Mouse (Mus musculus) T-helper 17 cell (primary cell): Measurements from ENCODE around the gene Dclk2.

Experiments used
- in situ Hi-C, 2 experiments: fragments of 300-600 bp; cut with MboI, MseI; formaldehyde crosslinking; loops; 1 replicate in 1 of 2; 2 replicates in 1 of 2; pipeline ENCODE4 v1.15.1; 2025; ENCODE audit warnings: high pct_unique_total_duplicates in 2 of 2

Gene Dclk2

DNA sequence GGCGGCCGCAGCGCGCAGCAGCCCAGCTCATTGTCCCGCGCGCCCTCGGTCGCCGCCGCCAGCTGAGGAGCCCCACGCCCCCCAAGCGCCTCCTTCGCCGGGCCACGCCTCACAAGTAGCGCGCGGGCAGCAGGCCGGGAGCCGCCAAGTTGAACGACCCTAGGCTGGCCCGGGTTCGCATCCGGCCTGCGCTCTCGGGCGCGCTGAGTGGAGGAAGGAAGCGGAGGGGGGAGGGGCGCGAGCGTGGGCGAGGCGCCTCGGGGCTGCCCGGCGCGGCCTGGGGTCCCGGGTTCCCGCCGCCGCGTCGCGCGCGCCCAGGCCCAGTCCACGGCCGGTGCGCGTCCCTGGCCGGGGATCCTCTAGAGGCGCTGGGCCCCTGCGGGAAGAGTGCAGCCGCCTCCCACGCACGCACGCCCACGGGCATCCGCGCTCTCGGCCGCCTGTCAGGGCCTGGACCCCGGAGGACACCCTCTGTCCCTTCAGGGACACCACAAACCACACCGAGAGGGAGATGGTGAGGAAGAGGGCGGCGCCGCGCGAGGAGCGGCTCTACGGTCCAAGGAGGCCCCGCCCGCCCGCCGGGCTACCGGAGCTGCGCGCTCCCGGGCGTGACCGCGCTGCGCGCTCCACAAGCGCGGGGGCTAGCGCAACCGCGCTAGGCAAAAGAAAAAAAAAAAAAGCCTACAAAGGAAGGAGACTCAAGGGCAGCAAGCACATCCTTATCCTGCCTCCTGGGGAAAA is at the start of gene Dclk2:
Gene Dclk2, minus strand, starts transcription at position 510 of the 741 bp plus-strand sequence.
- in situ Hi-C loops: no loop called here

DNA sequence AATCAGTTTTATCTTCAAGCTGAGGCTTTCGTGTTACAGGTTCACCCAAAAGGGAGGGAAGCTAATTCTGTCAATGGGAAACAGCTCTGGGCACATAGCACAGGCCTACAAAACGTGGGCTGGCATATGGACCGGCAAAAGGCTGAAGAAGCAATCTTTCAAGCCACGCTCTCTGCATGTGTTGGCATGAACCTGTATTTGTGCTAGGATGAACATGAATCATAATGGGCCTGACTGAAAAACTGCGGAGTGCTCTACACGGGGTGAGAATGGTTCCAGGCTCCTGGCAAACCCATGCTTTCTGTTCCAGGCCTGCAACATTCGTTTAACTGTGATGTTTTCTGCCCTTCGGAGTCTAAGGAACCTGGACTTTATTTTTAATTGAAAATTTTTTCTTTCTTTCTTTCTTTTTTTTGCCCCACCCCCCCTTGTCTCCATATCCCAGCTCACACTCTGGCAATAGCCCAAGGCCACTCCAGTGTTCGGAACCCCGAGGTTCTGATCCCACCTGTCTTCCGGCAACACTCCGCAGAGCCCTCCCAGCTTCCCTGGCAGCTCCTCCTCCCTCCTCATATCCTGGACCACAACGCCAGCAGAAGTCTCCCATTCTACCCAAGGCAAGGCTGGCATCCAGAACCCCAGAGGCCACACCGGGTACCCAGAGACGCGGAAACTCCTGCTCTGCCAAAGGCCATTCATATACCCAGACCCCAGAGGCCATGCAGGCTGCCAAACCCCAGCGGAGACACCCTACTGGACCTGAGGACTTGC is 42.2 kb upstream of the Dclk2 start:
- in situ Hi-C loops: no loop called here

- in situ Hi-C loops: no loop called here
These were observed 40.7 kb upstream of the Dclk2 start for GRCm38 (mm10) chr3:86961395-86961669.

DNA sequence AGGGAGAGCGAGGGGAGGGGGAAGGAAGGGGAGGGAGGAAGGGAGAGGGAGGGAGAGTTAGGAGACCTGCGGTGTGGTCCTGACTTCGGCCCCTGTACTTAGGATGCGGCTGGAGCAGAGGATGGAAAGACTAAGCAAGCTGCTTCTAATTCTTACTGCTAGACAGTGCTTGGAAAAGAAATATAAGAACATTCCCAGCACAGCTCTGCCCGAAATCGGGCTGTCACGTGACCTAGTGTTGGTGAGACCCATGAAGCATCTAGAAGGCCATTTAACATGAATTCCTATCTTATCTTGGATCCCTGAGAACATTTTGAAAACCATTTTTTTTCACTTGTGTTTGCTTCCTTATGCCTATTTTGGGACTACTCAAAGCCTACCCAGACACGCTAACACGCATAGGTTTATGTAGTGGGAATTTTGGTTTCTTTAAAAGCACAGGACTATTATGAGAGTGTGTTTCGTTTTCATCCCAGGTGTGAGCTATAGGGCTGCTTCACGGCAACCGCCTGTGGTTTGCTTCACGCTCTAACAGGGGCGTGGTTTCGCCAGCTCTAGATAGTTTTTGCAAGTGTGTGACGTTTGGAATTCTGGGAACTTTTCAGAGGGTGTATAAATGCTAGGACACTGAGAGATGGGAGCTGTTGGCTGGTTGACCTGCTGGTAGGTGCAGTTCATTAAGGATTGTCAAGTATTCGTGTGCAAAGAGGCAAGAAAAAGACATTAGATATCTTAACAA is 40.2 kb upstream of the Dclk2 start:
- in situ Hi-C loops: no loop called here

DNA sequence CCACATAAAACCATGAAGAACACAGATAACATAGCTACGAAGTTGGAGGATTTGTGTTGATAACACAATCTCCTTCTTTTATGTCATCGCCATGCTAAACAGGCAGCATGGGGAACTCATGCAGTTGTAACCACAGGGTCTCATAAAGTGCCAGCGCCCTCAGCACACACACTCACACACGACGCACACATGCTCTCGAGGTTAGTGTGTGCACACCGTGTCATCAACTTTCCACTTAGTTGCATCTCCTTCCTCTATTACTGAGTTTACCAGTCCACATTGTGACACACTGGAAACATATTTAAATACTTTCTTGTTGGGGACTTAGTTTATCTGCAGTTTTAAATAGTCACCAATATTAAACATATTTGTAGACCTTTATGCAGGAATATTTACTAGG is 38.4 kb upstream of the Dclk2 start:
- in situ Hi-C loops: no loop called here

DNA sequence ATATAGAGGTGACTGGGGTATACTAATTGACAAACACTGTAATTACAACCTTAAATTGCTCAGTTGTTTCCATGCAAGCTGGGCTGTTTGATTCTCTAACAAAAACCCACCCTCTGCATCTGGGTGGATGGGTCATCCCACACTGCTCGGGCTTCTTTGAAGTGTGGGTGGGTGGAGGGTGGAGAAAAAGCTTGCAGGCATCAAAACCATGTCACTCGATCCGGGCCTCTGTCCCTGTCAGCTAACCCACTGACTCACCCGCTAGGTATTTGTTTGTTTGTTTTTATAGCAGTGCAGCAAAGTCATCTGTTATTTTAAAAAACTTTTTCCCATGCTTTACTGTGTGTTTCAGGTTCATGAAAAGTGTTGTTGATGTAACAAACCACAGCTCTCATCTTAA is 34.7 kb upstream of the Dclk2 start:
- in situ Hi-C loops: no loop called here

GRCm38 (mm10) chr3:86954521-86954920 is 33.9 kb upstream of the Dclk2 start:
- in situ Hi-C loops: no loop called here

- in situ Hi-C loops: no loop called here
These were observed 33.2 kb upstream of the Dclk2 start for GRCm38 (mm10) chr3:86953819-86954218.

DNA sequence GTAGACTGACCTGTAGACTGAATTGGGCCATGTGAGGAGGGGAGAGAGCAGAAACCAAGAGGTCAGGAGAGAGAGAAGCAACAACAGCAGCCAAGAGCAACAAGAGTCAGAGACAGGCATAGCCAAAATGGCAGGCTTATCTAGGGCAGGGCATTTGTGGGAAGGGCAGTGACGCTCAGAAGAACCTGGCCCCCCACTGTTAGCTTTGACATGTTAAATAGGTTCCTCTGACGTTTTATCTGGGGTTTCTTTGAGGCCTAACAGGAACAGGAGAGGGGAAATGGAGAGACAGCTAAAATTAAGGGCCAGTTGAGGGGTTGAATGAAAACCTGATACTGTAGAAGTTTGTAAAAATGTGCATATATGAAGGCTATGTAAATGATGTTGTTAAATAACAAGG is 30.0 kb upstream of the Dclk2 start:
- in situ Hi-C loops: no loop called here

GRCm38 (mm10) chr3:86936254-86936836 is 15.7 kb upstream of the Dclk2 start:
- in situ Hi-C loops: no loop called here

DNA sequence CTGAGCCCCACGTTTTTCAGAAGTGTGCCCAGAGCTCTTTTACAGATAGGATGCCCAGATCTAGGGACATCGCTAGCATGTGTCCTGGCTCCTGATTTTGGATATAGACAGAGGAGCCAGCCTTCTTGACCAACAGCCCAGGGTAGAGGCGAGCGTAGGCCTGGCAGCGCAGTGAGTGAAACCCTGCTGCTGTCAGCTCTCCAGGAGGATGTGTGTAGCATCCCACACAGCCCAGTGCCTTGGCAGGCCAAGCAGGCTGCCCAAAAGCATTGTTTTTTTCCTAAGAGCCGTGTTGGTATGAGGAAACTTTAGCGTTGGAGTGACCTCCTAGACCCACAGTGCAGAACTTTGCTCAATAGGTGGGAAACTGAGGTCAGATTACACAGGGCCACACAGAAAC is 12.8 kb upstream of the Dclk2 start:
- in situ Hi-C loops: no loop called here

GRCm38 (mm10) chr3:86923686-86924085 is 3.0 kb upstream of the Dclk2 start:
- in situ Hi-C loops: no loop called here

GRCm38 (mm10) chr3:86921181-86921975 is 726 bp upstream of the Dclk2 start:
- in situ Hi-C loops: no loop called here

DNA sequence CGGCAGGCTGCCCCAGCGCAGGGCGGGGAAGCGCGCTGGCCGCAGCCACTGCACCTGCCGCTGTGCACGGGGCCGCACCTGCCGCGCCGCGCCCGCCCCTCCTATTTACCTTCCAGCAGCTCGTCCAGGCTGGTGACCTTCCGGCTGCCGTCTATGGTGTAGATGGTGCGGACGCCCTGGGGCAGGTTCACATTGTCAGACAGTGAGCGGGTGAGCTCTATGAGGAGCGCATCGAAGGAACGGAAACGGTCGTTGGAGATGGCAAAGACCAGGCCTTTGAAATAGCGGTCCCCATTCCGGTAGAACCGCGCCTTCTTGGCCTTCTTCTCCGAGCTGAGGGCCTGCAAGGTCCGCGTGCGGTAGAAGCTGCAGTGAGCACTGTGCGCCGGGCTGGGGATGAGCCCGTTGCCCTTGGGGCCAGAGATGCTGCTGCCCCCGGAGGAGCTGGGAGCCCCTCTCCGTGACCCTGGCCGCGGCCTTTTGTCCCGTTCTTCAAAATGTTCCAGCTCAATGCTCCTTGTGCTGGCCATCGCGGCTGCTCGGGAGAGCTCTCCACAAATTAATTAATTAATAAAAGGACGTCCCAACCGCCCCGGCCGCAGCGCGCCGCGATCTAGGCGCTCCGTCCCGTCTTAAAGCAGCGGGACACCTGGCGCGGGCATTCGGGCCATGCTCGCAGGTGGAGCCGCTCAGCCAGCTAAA is 860 bp downstream of the Dclk2 start:
- in situ Hi-C loops: no loop called here

DNA sequence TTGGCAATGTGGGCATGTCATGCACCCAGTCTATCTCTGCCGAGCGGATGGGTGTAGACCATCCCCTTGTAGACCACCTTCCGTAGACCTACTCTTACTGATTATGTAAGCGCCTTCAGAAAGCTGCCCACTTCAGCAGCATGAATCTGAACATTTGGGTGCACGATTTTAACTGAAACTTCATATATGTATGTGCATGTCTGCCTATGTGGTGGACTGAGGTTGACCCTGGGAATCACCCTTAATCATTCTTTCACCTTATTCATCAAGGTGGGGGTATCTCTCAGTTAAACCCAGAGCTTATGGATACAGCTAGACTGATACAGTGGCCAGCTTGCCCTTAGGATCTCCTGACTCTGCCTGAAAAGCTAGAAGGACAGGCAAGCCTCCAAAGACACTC is 3.6 kb downstream of the Dclk2 start:
- in situ Hi-C loops: no loop called here

- in situ Hi-C loops: no loop called here
These were observed 4.0 kb downstream of the Dclk2 start for GRCm38 (mm10) chr3:86916626-86917025.

GRCm38 (mm10) chr3:86915291-86915690 is 5.4 kb downstream of the Dclk2 start:
- in situ Hi-C loops: no loop called here

GRCm38 (mm10) chr3:86914316-86914715 is 6.3 kb downstream of the Dclk2 start:
- in situ Hi-C loops: no loop called here

GRCm38 (mm10) chr3:86898366-86898765 is 22.3 kb downstream of the Dclk2 start:
- in situ Hi-C loops: no loop called here

GRCm38 (mm10) chr3:86897551-86897950 is 23.1 kb downstream of the Dclk2 start:
- in situ Hi-C loops: no loop called here

DNA sequence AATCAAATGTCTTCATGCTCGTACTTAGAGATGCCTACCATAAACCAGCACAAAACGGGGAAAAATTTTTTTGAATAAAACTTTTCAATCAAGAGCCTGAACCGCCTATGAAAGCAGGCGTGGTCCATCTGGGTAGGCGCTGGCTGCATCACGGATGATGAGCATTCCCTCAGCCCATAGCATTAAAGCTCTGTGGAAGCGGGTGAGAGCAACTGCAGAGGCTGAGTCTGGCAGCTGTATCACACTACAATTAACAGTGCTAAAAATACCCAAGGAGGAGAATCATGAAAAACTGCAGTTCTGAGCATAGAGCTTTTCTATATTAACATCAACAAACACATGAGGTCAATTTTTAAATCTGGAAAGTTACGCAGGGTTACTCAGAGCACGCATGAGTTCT is 23.6 kb downstream of the Dclk2 start:
- in situ Hi-C loops: no loop called here
